ENCODE assay signal across 14 mouse cellular contexts in genomic region chr11:79702092-79702491, GRCm38 (mm10).
A peak's percentile ranks its signal among the peaks of the same experiment; 100 is the strongest.
DNase-seq lines count a peak whose midpoint lies in the region; ATAC-seq and TF ChIP-seq lines count a peak whose summit lies in the region.
"Had no signal": no experiment of that assay in that cellular context is flagged by ENCODE, and none has a peak within 500 bp of the region (broad histone marks: within the 10 kb centered on the region; RNA-seq: fewer than 3 reads in every experiment).

No protein-coding gene starts in this region.

- peak overlapping the region; percentile 15; the same call in 1 of the 2 replicates for H3K4me3 ChIP-seq in layer of hippocampus, adult 2 months
- H3K4me3 ChIP-seq in embryonic facial prominence, embryonic 14.5 days (ENCODE audit: low read depth, low read length): no peak overlapping the region
- no peak overlapping the region for H3K4me3 ChIP-seq in hindbrain, embryonic 14.5 days (replicated peaks; ENCODE audit: low read length)
- H3K4me3 ChIP-seq in myocyte: no peak overlapping the region
- H3K4me3 ChIP-seq: limb, embryonic 15.5 days had no signal

- no peak for TF ChIP-seq POLR2A in myocyte (IDR thresholded peaks at IDR 0.05; ENCODE audit: insufficient read length, low read depth)

- ATAC-seq in embryonic facial prominence, embryonic 14.5 days (ENCODE audit: low read depth): no peak
- no peak for ATAC-seq in hindbrain, embryonic 14.5 days (ENCODE audit: low FRiP score)
- no peak for ATAC-seq in megakaryocyte progenitor cell, adult 5-6 weeks (replicated peaks; ENCODE audit: poor library complexity)
- ATAC-seq: lung, postnatal 0 days had no signal

- no peaks in the 10 kb centered on the region for H3K27me3 ChIP-seq in embryonic facial prominence, embryonic 14.5 days (replicated peaks; ENCODE audit: control insufficient read depth, insufficient read depth, low read length)
- H3K27me3 ChIP-seq in hindbrain, embryonic 14.5 days (ENCODE audit: control insufficient read depth, insufficient read depth, low read length): no peaks in the 10 kb centered on the region
- no peaks in the 10 kb centered on the region for H3K27me3 ChIP-seq in myocyte (ENCODE audit: control insufficient read depth, insufficient read depth, insufficient read length)
- H3K27me3 ChIP-seq: kidney, embryonic 15.5 days; limb, embryonic 15.5 days had no signal

- H3K27ac ChIP-seq in layer of hippocampus, adult 2 months: peak overlapping the region; percentile 70
- H3K27ac ChIP-seq in embryonic facial prominence, embryonic 14.5 days (replicated peaks; ENCODE audit: low read depth, low read length): peak overlapping the region; percentile 39; the same call in 1 of the 2 replicates
- peak overlapping the region; percentile 76 for H3K27ac ChIP-seq in hindbrain, embryonic 14.5 days
- H3K27ac ChIP-seq: kidney, embryonic 15.5 days had no signal

- no peak overlapping the region for H3ac ChIP-seq in myocyte (ENCODE audit: control insufficient read depth, insufficient read length)

- H3K9ac ChIP-seq in embryonic facial prominence, embryonic 14.5 days (ENCODE audit: low read depth, low read length): no peak overlapping the region
- H3K9ac ChIP-seq in hindbrain, embryonic 14.5 days: peak overlapping the region; percentile 90
- H3K9ac ChIP-seq: kidney, embryonic 15.5 days; limb, embryonic 15.5 days had no signal

- H3K36me3 ChIP-seq in embryonic facial prominence, embryonic 14.5 days (ENCODE audit: control insufficient read depth, insufficient read depth, low read length): peaks cover 7% of the 10 kb centered on the region
- H3K36me3 ChIP-seq in hindbrain, embryonic 14.5 days (replicated peaks; ENCODE audit: control insufficient read depth, insufficient read depth): peaks cover 8% of the 10 kb centered on the region; the same call in 1 of the 2 replicates
- peaks cover 11% of the 10 kb centered on the region for H3K36me3 ChIP-seq in myocyte (ENCODE audit: control insufficient read depth, insufficient read depth)

- no peaks in the 10 kb centered on the region for H3K9me3 ChIP-seq in embryonic facial prominence, embryonic 14.5 days (ENCODE audit: control insufficient read depth, low read length)
- H3K9me3 ChIP-seq in hindbrain, embryonic 14.5 days (ENCODE audit: control insufficient read depth, low read length): no peaks in the 10 kb centered on the region
- H3K9me3 ChIP-seq: kidney, embryonic 15.5 days; limb, embryonic 15.5 days had no signal

- peak overlapping the region; percentile 57 for H3K4me2 ChIP-seq in embryonic facial prominence, embryonic 14.5 days (ENCODE audit: low read depth, low read length)
- peak overlapping the region; percentile 61 for H3K4me2 ChIP-seq in hindbrain, embryonic 14.5 days (replicated peaks)
- H3K4me2 ChIP-seq in myocyte (ENCODE audit: low read depth): peak overlapping the region; percentile 95

- peaks cover 22% of the 10 kb centered on the region for H3K4me1 ChIP-seq in embryonic facial prominence, embryonic 14.5 days (ENCODE audit: control insufficient read depth, insufficient read depth, low read length)
- H3K4me1 ChIP-seq in hindbrain, embryonic 14.5 days (replicated peaks; ENCODE audit: control insufficient read depth, insufficient read depth, low read length): peaks cover 27% of the 10 kb centered on the region

- WGBS in embryonic facial prominence, embryonic 14.5 days: 58% methylated on average over 6 of the region's 6 CpGs
- WGBS in hindbrain, embryonic 14.5 days: 39% methylated on average over 6 of the region's 6 CpGs

- DNase-seq in layer of hippocampus, adult 2 months (ENCODE audit: low spot score in 2 of 2): no peak
- no peak for DNase-seq in layer of hippocampus, adult 18-20 months (ENCODE audit: low spot score in 2 of 2)
- no peak for DNase-seq in embryonic facial prominence, embryonic 14.5 days (ENCODE audit: low spot score)
- peak; percentile 35 for DNase-seq in hindbrain, embryonic 14.5 days (ENCODE audit: low spot score)
- no peak for DNase-seq in kidney, adult 18-20 months
- no peak for DNase-seq in left cerebral cortex, adult 11 months (ENCODE audit: low spot score)
- DNase-seq: adrenal gland, adult 8-10 months; heart, postnatal 4 days; right cerebral cortex, postnatal 14 days had no signal

- no peak for TF ChIP-seq CTCF in layer of hippocampus, adult 2 months (conservative IDR thresholded peaks at IDR 0.05)

- H3K79me2 ChIP-seq in myocyte (ENCODE audit: control insufficient read depth, insufficient read depth): peaks cover 17% of the 10 kb centered on the region

TF ChIP-seq in myocyte, 11 proteins besides CTCF, POLR2A, EP300 and RAD21:
- no peak for TF ChIP-seq CEBPB (IDR thresholded peaks at IDR 0.05; ENCODE audit: insufficient read depth, poor library complexity, severe bottlenecking)
- TF ChIP-seq TCF3 (IDR thresholded peaks at IDR 0.05; ENCODE audit: insufficient read length, low read depth): no peak
- TF ChIP-seq SRF (IDR thresholded peaks at IDR 0.05; ENCODE audit: control insufficient read depth, insufficient read length, low read depth): no peak
- no peak for TF ChIP-seq MYOD1 (IDR thresholded peaks at IDR 0.05; ENCODE audit: control insufficient read depth in 1 of 3, insufficient read length in 2 of 3, low read depth in 2 of 3)
- TF ChIP-seq POLR2AphosphoS2 (IDR thresholded peaks at IDR 0.05; ENCODE audit: insufficient read length, low read depth): no peak
- TF ChIP-seq USF1 (IDR thresholded peaks at IDR 0.05; ENCODE audit: low read depth): no peak
- TF ChIP-seq TCF12 (IDR thresholded peaks at IDR 0.05; ENCODE audit: insufficient read depth, poor library complexity, severe bottlenecking): no peak
- no peak for TF ChIP-seq MAX (IDR thresholded peaks at IDR 0.05; ENCODE audit: low read depth)
- no peak for TF ChIP-seq E2F4 (IDR thresholded peaks at IDR 0.05; ENCODE audit: insufficient read depth)
- TF ChIP-seq MYOG (IDR thresholded peaks at IDR 0.05; ENCODE audit: control insufficient read depth in 1 of 3, insufficient read depth in 1 of 3, insufficient read length in 2 of 3, low read depth in 2 of 3): no peak
TF ChIP-seq in myocyte: peak in this region for 0.
